Comparison of ENCODE assay signal across 8 mouse cellular contexts in the genomic region with DNA sequence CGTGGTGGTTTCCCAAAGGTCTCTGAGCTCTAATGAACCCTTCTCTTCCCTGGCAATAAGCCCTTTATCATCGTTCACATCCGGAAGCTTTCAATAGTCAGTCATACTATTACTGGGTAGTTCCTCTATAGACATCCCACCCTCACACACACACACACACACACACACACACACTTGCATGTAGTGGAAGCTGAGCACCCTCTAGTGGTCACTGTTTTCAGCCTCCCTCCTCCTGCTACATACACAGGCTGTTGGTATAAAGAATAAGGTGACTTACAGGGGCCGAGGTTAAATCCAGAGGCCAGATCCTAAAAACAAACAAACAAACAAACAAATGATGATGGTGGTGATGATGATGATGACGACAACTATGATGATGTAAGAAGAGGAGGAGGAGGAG.
DNase-seq lines count a peak whose midpoint lies in the region; ATAC-seq and TF ChIP-seq lines count a peak whose summit lies in the region.
"Had no signal": no experiment of that assay in that cellular context is flagged by ENCODE, and none has a peak within 500 bp of the region (broad histone marks: within the 10 kb centered on the region; RNA-seq: fewer than 3 reads in every experiment).

No protein-coding gene starts in this region.

- no peaks in the 10 kb centered on the region for H3K36me3 ChIP-seq in midbrain, embryonic 10.5 days
- H3K36me3 ChIP-seq in midbrain, embryonic 16.5 days (ENCODE audit: control insufficient read depth, insufficient read depth, low read length) = no peaks in the 10 kb centered on the region
- H3K36me3 ChIP-seq in kidney, adult 2 months (ENCODE audit: control insufficient read depth, insufficient read depth, low read length) = no peaks in the 10 kb centered on the region
- H3K36me3 ChIP-seq in lung, embryonic 14.5 days (ENCODE audit: insufficient read depth) = no peaks in the 10 kb centered on the region

- 72% methylated on average over 5 of the region's 5 CpGs for WGBS in midbrain, embryonic 10.5 days
- WGBS in midbrain, embryonic 16.5 days = 67% methylated on average over 4 of the region's 5 CpGs
- 60% methylated on average over 5 of the region's 5 CpGs for WGBS in kidney, adult 2 months
- 52% methylated on average over 5 of the region's 5 CpGs for WGBS in lung, embryonic 14.5 days

- H3K4me1 ChIP-seq in midbrain, embryonic 10.5 days = no peaks in the 10 kb centered on the region
- no peaks in the 10 kb centered on the region for H3K4me1 ChIP-seq in midbrain, embryonic 16.5 days (ENCODE audit: control insufficient read depth, insufficient read depth, low read length)
- H3K4me1 ChIP-seq in kidney, adult 2 months (ENCODE audit: control insufficient read depth, insufficient read depth, low read length) = no peaks in the 10 kb centered on the region
- no peaks in the 10 kb centered on the region for H3K4me1 ChIP-seq in lung, embryonic 14.5 days (ENCODE audit: insufficient read depth)

- H3K4me3 ChIP-seq in midbrain, embryonic 10.5 days = no peak overlapping the region
- no peak overlapping the region for H3K4me3 ChIP-seq in midbrain, embryonic 16.5 days (ENCODE audit: low read depth, low read length)
- H3K4me3 ChIP-seq in kidney, adult 2 months (ENCODE audit: insufficient read depth, low read depth, low read length) = no peak overlapping the region
- H3K4me3 ChIP-seq in lung, embryonic 14.5 days (ENCODE audit: low read depth, low read length) = no peak overlapping the region

- H3K27me3 ChIP-seq in midbrain, embryonic 10.5 days (ENCODE audit: low read depth, poor library complexity, severe bottlenecking) = no peaks in the 10 kb centered on the region
- H3K27me3 ChIP-seq in midbrain, embryonic 16.5 days (ENCODE audit: control insufficient read depth, insufficient read depth, low read depth, low read length) = no peaks in the 10 kb centered on the region
- H3K27me3 ChIP-seq in kidney, adult 2 months (replicated peaks; ENCODE audit: control insufficient read depth, insufficient read depth, low read length) = no peaks in the 10 kb centered on the region
- no peaks in the 10 kb centered on the region for H3K27me3 ChIP-seq in lung, embryonic 14.5 days (ENCODE audit: insufficient read depth, low read length)

- H3K27ac ChIP-seq in midbrain, embryonic 10.5 days (replicated peaks) = no peak overlapping the region
- no peak overlapping the region for H3K27ac ChIP-seq in midbrain, embryonic 16.5 days (ENCODE audit: low read length)
- H3K27ac ChIP-seq in kidney, adult 2 months (ENCODE audit: insufficient read depth, low read depth, low read length) = no peak overlapping the region
- no peak overlapping the region for H3K27ac ChIP-seq in lung, embryonic 14.5 days (ENCODE audit: low read depth)
- H3K27ac ChIP-seq: macrophage had no signal

- peak; percentile 74 for TF ChIP-seq CTCF in kidney, adult 2 months (conservative IDR thresholded peaks at IDR 0.05; ENCODE audit: insufficient read depth, insufficient read length, low read depth, low read length)
- TF ChIP-seq CTCF in lung, embryonic 14.5 days (IDR thresholded peaks at IDR 0.05; ENCODE audit: low read depth) = peak; percentile 88

- no peak for ATAC-seq in midbrain, embryonic 16.5 days
- 0 out of 2 replicates have a peak, but pooled peaks have one; percentile 63 for ATAC-seq in lung, embryonic 14.5 days (ENCODE audit: insufficient read depth)

- DNase-seq in midbrain, embryonic 10.5 days (ENCODE audit: low spot score) = peak; percentile 41
- peak; percentile 9 for DNase-seq in WW6 (ENCODE audit: low read depth, low spot score)
- peak; percentile 35 for DNase-seq in embryo, embryonic 11.5 days (ENCODE audit: low read depth, low spot score)
- peak; percentile 57 for DNase-seq in kidney, adult 2 months
- peak; percentile 79 for DNase-seq in lung, embryonic 14.5 days
- peak; percentile 5 for DNase-seq in yolk sac, embryonic 10.5 days (ENCODE audit: low spot score)

- no peak overlapping the region for H3K9ac ChIP-seq in midbrain, embryonic 16.5 days (ENCODE audit: low read depth, low read length)
- no peak overlapping the region for H3K9ac ChIP-seq in lung, embryonic 14.5 days

- H3K4me2 ChIP-seq in midbrain, embryonic 16.5 days (ENCODE audit: low read length) = no peak overlapping the region
- no peak overlapping the region for H3K4me2 ChIP-seq in lung, embryonic 14.5 days

- no peaks in the 10 kb centered on the region for H3K9me3 ChIP-seq in midbrain, embryonic 10.5 days (replicated peaks)
- no peaks in the 10 kb centered on the region for H3K9me3 ChIP-seq in midbrain, embryonic 16.5 days (replicated peaks; ENCODE audit: control insufficient read depth, low read length, poor library complexity, severe bottlenecking)
- no peaks in the 10 kb centered on the region for H3K9me3 ChIP-seq in lung, embryonic 14.5 days (ENCODE audit: low read depth, low read length)

- no peak for TF ChIP-seq POLR2A in kidney, adult 2 months (IDR thresholded peaks at IDR 0.05; ENCODE audit: low read depth, low read length)

Comparison
In these comparisons a context has a peak if more than half of its experiments do, and no peak if none do; other contexts are left out.
1. DNase-seq: peak in every context shown above with its lines; median percentile 79 in lung, embryonic 14.5 days; 57 in kidney, adult 2 months; 41 in midbrain, embryonic 10.5 days; 35 in embryo, embryonic 11.5 days; 9 in WW6; 5 in yolk sac, embryonic 10.5 days.